Mouse (Mus musculus) adrenal gland, postnatal 36 days (tissue): ENCODE measurements around the gene Tmem81. TPM values are rescaled to one million over a fixed set of nuclear protein-coding genes. Genes with fewer than 3 reads are reported as not detected.
A peak's percentile ranks its signal among the peaks of the same experiment; 100 is the strongest.
"Not testable (repeated sequence)": the region's sequence is repeated elsewhere in the genome, so short reads cannot be mapped to it uniquely, and the experiment has no call there.

ENCODE experiments used
- DNase-seq, 2 experiments: peaks; one replicate each; pipeline ENCODE4 v3.0.0; 2021; ENCODE audit warnings: mixed read lengths in 1 of 2
- long read RNA-seq, 2 experiments: library from polyadenylated mRNA; stranded (forward); transcript quantifications; one replicate each; pipeline ENCODE4 v2.0.0; 2021; ENCODE audit warnings: borderline sequencing depth in 2 of 2
- total RNA-seq, 2 experiments: library from RNA; stranded (reverse); gene quantifications; 2 replicates each; pipeline ENCODE4 v1.2.3; 2021

Gene Tmem81
- 1 to 10 TPM; 3.1 to 3.9 TPM for total RNA-seq
- long read RNA-seq, experiment 1, partial matches to known transcripts, result 0 of 1 reads
- long read RNA-seq, experiment 1, other reads (novel, unspliced or antisense), result 0 of 1 reads
- long read RNA-seq, experiment 2, result 0 reads

GRCm38 (mm10) chr1:132506058-132506457 lies at the start of gene Tmem81:
Gene Tmem81 (plus strand): TSS chr1:132506230.
- DNase-seq, result no peak

GRCm38 (mm10) chr1:132464651-132465050 lies 41.4 kb upstream of the Tmem81 start:
- DNase-seq, result no peak

- peak; percentile 59 to 75 for DNase-seq
Observed at GRCm38 (mm10) chr1:132468926-132469325, 37.1 kb upstream of the Tmem81 start.

GRCm38 (mm10) chr1:132469519-132469918 lies 36.5 kb upstream of the Tmem81 start:
- DNase-seq, result no peak

- not testable (repeated sequence) for DNase-seq
Observed at GRCm38 (mm10) chr1:132470031-132470430, 36.0 kb upstream of the Tmem81 start.

- no peak for DNase-seq
Observed at GRCm38 (mm10) chr1:132471032-132471431, 35.0 kb upstream of the Tmem81 start.

- DNase-seq, result no peak
Observed at GRCm38 (mm10) chr1:132471499-132471898, 34.5 kb upstream of the Tmem81 start.

- DNase-seq, result no peak
Observed at GRCm38 (mm10) chr1:132472537-132472936, 33.5 kb upstream of the Tmem81 start.

GRCm38 (mm10) chr1:132474496-132474895 lies 31.5 kb upstream of the Tmem81 start:
- DNase-seq, result no peak

GRCm38 (mm10) chr1:132476575-132476927 lies 29.5 kb upstream of the Tmem81 start:
- DNase-seq, result no peak

- peak; percentile 89 for DNase-seq
Observed at GRCm38 (mm10) chr1:132476928-132477691, 28.9 kb upstream of the Tmem81 start, which contains the start of gene Rbbp5. Gene Rbbp5 (plus strand): TSS chr1:132477365.

- no peak for DNase-seq
Observed at GRCm38 (mm10) chr1:132479438-132479837, 26.6 kb upstream of the Tmem81 start.

- no peak for DNase-seq
Observed at GRCm38 (mm10) chr1:132481619-132482018, 24.4 kb upstream of the Tmem81 start.

- no peak for DNase-seq
Observed at GRCm38 (mm10) chr1:132483234-132483633, 22.8 kb upstream of the Tmem81 start.

- DNase-seq, result no peak
Observed at GRCm38 (mm10) chr1:132483759-132484158, 22.3 kb upstream of the Tmem81 start.

- no peak for DNase-seq
Observed at GRCm38 (mm10) chr1:132500535-132500934, 5.5 kb upstream of the Tmem81 start.

GRCm38 (mm10) chr1:132505155-132505554 lies 875 bp upstream of the Tmem81 start:
- DNase-seq, result no peak

- no peak for DNase-seq
Observed at GRCm38 (mm10) chr1:132506656-132507055, 626 bp downstream of the Tmem81 start.

- no peak for DNase-seq
Observed at GRCm38 (mm10) chr1:132509771-132510170, 3.7 kb downstream of the Tmem81 start.

GRCm38 (mm10) chr1:132511521-132511920 lies 5.5 kb downstream of the Tmem81 start:
- no peak for DNase-seq

- no peak for DNase-seq
Observed at GRCm38 (mm10) chr1:132512106-132512505, 6.1 kb downstream of the Tmem81 start.

- DNase-seq, result no peak
Observed at GRCm38 (mm10) chr1:132515339-132515738, 9.3 kb downstream of the Tmem81 start.

- DNase-seq, result no peak
Observed at GRCm38 (mm10) chr1:132516776-132517175, 10.7 kb downstream of the Tmem81 start.

GRCm38 (mm10) chr1:132518621-132519020 lies 12.6 kb downstream of the Tmem81 start:
- DNase-seq, result no peak
